Mouse (Mus musculus): ENCODE results near the gene Als2cl.

DNA sequence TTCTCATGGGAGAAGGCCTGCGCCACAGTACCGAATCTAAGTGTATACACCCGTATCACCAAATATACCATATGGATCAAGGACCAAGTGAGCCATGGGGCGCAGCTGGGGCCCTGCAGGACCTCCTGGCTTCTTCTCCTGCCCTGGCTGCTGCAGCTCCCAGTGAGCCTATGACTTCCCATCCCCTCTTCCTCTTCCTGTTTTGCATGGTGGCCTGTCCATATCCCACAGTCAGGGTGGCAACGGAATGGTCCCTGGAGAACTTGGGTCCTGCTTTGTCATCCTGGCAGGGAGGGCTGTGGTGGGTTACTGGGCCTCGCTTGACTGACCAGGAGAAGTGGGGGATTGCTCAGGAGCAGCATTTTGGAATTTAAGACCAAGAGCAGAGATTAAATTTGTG is 38.8 kb upstream of the Als2cl start:
- TF ChIP-seq CTCF (IDR thresholded peaks at IDR 0.05; ENCODE audit: low read depth, low read length) (no peak), POLR2A (IDR thresholded peaks at IDR 0.05; ENCODE audit: extremely low read depth, insufficient read depth, low read length) (no peak)
